Mouse (Mus musculus): ENCODE measurements around the gene Adam20.
"Not testable (repeated sequence)": the region's sequence is repeated elsewhere in the genome, so short reads cannot be mapped to it uniquely, and the experiment has no call there.

Adam20 gene

DNA sequence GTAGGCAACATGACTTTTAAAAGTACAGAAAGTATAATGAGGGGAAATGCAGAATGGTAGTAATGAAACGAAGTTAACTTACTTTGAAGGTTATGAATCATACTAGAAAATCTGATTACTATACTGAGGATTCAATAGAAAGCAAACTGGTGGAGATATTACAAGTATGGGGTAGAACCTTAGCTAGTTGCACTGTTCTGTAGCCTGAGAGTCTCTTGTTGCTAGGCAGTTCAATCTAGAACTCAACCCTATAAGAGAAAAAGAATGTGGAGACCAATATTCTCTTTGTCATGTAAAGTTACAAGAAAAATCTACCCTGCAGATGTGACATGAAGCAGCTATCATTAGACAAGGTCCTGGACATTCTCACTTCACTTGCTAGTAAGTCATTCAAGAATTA, at the start of gene Adam20:
Adam20 (plus strand) TSS at position 301 of the 400 bp plus-strand sequence.
- DNase-seq (ENCODE audit: low read depth, low spot score), result not testable (repeated sequence)

- not testable (repeated sequence) for DNase-seq (ENCODE audit: low read depth, low spot score)
Observed at GRCm38 (mm10) chr8:40751908-40752307, 41.2 kb upstream of the Adam20 start, which contains the start of gene Adam25. Adam25 (plus strand) TSS chr8:40752208.

GRCm38 (mm10) chr8:40783320-40783719, 9.8 kb upstream of the Adam20 start:
- DNase-seq (ENCODE audit: low read depth, low spot score), result no peak

DNA sequence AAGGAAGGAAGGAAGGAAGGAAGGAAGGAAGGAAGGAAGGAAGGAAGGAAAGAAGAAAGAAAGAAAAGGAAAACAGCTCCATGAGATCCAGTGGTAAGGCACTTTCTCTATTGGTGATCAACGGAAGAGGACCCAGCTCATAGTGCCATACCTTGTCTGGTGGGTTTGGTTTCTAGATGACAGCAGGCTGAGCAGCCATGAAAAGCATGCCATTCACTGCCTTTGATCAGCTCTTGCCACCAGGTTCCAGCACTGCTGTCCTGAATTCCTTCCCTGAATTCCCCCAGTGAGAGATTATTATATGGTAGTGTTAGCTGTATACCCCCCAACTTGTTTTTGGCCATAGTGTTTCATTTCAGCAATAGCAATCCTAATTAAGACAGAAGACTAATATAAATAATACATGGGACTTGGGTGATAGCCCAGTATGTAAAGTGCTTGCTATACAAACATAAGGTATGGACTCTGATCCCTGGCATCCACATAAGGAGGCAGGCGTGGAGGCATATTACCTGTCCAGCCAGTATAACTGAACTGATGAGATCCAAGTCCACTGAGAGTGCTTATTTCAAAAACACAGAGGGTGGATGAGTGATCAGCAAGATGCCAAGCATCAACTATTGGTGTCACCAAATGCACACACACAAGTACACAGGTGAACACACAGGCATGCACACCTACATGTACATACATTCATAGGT, 10.5 kb downstream of the Adam20 start:
- no peak for DNase-seq (ENCODE audit: low read depth, low spot score)
